ENCODE assay signal across 19 mouse cellular contexts in genomic region chr9:52272668-52273067, GRCm38 (mm10).
"Had no signal": no experiment of that assay in that cellular context is flagged by ENCODE, and none has a peak within 500 bp of the region (broad histone marks: within the 10 kb centered on the region; RNA-seq: fewer than 3 reads in every experiment).

No protein-coding gene starts in this region.

- ATAC-seq: liver, embryonic 12.5 days; midbrain, embryonic 13.5 days; midbrain, embryonic 16.5 days had no signal

- H3K4me3 ChIP-seq: limb, embryonic 10.5 days; limb, embryonic 13.5 days; liver, embryonic 12.5 days; liver, embryonic 15.5 days; lung, embryonic 15.5 days; megakaryocyte, embryonic 14.5 days; midbrain, embryonic 10.5 days; midbrain, embryonic 13.5 days; myocyte; neural tube, embryonic 13.5 days had no signal

- H3K9ac ChIP-seq: limb, embryonic 13.5 days; liver, embryonic 12.5 days; liver, embryonic 15.5 days; lung, embryonic 15.5 days; midbrain, embryonic 13.5 days; neural tube, embryonic 13.5 days had no signal

- H3K27ac ChIP-seq: limb, embryonic 10.5 days; limb, embryonic 13.5 days; liver, embryonic 12.5 days; liver, embryonic 15.5 days; lung, embryonic 15.5 days; midbrain, embryonic 10.5 days; neural tube, embryonic 13.5 days had no signal

- H3K27me3 ChIP-seq: limb, embryonic 13.5 days; liver, embryonic 12.5 days; liver, embryonic 15.5 days; lung, embryonic 15.5 days; midbrain, embryonic 13.5 days; neural tube, embryonic 13.5 days had no signal

- DNase-seq: kidney, postnatal 14 days; kidney, postnatal 4 days; liver; lung, adult 18-20 months; lung, postnatal 10 days; lung, postnatal 36 days; thymus, adult 18-20 months; thymus, postnatal 25 days had no signal

- H3K4me1 ChIP-seq: limb, embryonic 10.5 days; limb, embryonic 13.5 days; liver, embryonic 12.5 days; liver, embryonic 15.5 days; lung, embryonic 15.5 days had no signal

- H3K4me2 ChIP-seq: limb, embryonic 13.5 days; liver, embryonic 12.5 days; liver, embryonic 15.5 days; lung, embryonic 15.5 days; midbrain, embryonic 13.5 days; neural tube, embryonic 13.5 days had no signal

- H3K9me3 ChIP-seq: limb, embryonic 10.5 days; limb, embryonic 13.5 days; liver, embryonic 12.5 days; liver, embryonic 15.5 days; lung, embryonic 15.5 days; midbrain, embryonic 10.5 days; midbrain, embryonic 13.5 days; neural tube, embryonic 13.5 days had no signal

- H3K36me3 ChIP-seq: limb, embryonic 10.5 days; limb, embryonic 13.5 days; liver, embryonic 12.5 days; liver, embryonic 15.5 days; lung, embryonic 15.5 days; midbrain, embryonic 10.5 days; midbrain, embryonic 13.5 days; neural tube, embryonic 13.5 days had no signal
